Mouse (Mus musculus): ENCODE results near the gene Olfr1423. TPM values are rescaled to one million over a fixed set of nuclear protein-coding genes. Genes with fewer than 3 reads are reported as not detected.

Gene Olfr1423
- polyA plus RNA-seq, 1 experiment from 2014 or later, result not detected

DNA sequence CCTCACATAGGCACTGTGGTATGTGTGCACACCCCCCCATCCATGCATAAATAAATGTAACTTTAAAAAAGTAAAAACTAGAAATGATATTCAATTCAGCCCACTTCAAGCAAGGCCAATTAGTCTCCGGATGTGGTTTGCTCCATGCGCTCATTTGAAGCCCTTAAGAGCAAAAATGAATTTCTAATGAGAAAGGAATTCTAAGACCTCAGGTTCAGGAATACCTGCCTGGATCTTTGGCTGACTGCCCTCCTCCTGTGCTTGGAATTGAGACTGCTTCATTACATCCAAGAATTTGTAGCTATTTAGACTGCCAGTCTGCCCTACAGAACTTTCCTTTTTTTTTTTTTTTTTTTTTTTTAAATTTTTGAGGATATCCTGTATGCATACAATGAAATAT lies 37.5 kb downstream of the Olfr1423 start:
- peaks cover 8% of the 10 kb centered on the region for H3K4me1 ChIP-seq (replicated peaks; ENCODE audit: control insufficient read depth, insufficient read depth, low read length)
- DNase-seq (ENCODE audit: low spot score) (no peak), ATAC-seq (replicated peaks; ENCODE audit: low FRiP score, low TSS enrichment, low read depth) (no peak)
- H3K27ac ChIP-seq (ENCODE audit: low read depth), result no peak overlapping the region
- WGBS, result 87% methylated on average over 2 of the region's 2 CpGs
- no peaks in the 10 kb centered on the region for H3K36me3 ChIP-seq (ENCODE audit: control insufficient read depth, insufficient read depth, low read length)
- no peak overlapping the region for H3K9ac ChIP-seq (ENCODE audit: low read length)
- H3K27me3 ChIP-seq (replicated peaks; ENCODE audit: control insufficient read depth, insufficient read depth, low read length), result no peaks in the 10 kb centered on the region
- H3K9me3 ChIP-seq (ENCODE audit: control insufficient read depth, low read length), result no peaks in the 10 kb centered on the region
- no peak overlapping the region for H3K4me3 ChIP-seq (ENCODE audit: low read depth, low read length)
- no peak overlapping the region for H3K4me2 ChIP-seq (ENCODE audit: low read length)

DNA sequence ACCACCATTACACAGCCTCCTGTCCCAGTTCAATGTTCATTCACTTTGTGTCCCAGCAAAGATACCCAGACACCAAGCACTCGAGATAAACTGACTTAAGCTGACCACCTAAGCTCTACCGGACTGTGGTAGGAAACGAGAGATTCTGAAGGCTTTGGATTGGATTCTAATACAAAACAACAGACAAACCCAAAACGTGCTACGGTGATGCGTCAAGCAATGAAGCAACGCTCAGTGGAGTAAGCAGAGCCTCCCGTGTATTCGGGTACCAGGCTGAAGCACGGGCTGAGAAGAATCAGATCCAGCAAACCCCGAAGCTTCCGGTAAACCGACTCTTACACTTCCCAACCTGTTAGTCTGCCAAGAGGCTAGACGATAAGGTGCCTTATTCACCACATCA lies 38.3 kb downstream of the Olfr1423 start:
- ATAC-seq (replicated peaks; ENCODE audit: low FRiP score, low TSS enrichment, low read depth), result no peak
- peak overlapping the region; percentile 42 for H3K4me2 ChIP-seq (ENCODE audit: low read length)
- 54% methylated on average over 14 of the region's 14 CpGs for WGBS

DNA sequence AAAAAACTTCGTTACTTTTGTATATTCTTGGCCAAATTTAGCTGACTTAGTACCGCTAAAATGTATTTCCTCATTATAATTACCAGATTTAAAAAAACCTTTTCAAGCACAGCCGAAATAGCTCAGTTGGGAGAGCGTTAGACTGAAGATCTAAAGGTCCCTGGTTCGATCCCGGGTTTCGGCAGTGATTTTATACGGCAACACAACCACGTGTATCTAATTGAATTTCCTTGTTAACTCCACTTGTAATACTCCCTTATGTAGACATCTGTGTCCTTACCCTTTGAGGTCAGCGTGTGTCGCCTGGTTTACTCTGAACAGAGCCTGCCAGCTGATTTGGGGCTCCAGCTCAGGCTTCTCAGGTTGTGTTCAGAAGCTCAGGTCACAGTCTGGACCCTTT lies 39.0 kb downstream of the Olfr1423 start:
- ATAC-seq (replicated peaks; ENCODE audit: low FRiP score, low TSS enrichment, low read depth), result peak; percentile 48

More for the DNA sequence above, 38.3 kb downstream of the Olfr1423 start:
- no peaks in the 10 kb centered on the region for H3K36me3 ChIP-seq (ENCODE audit: control insufficient read depth, insufficient read depth, low read length)
- H3K9me3 ChIP-seq (ENCODE audit: control insufficient read depth, low read length), result no peaks in the 10 kb centered on the region
- no peaks in the 10 kb centered on the region for H3K27me3 ChIP-seq (replicated peaks; ENCODE audit: control insufficient read depth, insufficient read depth, low read length)
- H3K4me1 ChIP-seq (replicated peaks; ENCODE audit: control insufficient read depth, insufficient read depth, low read length), result peaks cover 8% of the 10 kb centered on the region
- no peak overlapping the region for H3K27ac ChIP-seq (ENCODE audit: low read depth)
- peak overlapping the region; percentile 13; the same call in 1 of the 2 replicates for H3K4me3 ChIP-seq (ENCODE audit: low read depth, low read length)
- no peak for DNase-seq (ENCODE audit: low spot score)
- no peak overlapping the region for H3K9ac ChIP-seq (ENCODE audit: low read length)

DNA sequence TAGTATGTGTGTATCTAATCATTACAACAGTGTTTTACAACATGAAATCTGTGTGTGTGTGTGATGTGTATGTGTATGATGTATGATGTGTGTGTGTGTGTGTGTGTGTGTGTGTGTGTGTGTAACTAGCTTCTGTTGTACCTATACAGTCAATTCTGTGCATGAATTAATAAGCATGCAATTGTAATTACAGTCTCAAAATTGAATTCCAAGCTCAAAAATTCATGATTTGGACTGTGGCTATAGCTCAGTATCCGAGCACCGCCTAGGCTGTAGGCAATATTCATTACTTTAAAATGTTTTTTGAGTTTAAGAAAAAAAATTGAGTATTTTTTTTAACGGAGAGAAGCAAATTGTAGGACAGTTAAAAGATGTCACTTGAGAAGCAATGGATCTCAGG lies 39.4 kb downstream of the Olfr1423 start:
- no peak overlapping the region for H3K27ac ChIP-seq (ENCODE audit: low read depth)
- H3K9ac ChIP-seq (ENCODE audit: low read length), result no peak overlapping the region
- no peaks in the 10 kb centered on the region for H3K9me3 ChIP-seq (ENCODE audit: control insufficient read depth, low read length)
- WGBS, result 27% methylated on average over 3 of the region's 3 CpGs
- DNase-seq (ENCODE audit: low spot score), result no peak
- no peaks in the 10 kb centered on the region for H3K27me3 ChIP-seq (replicated peaks; ENCODE audit: control insufficient read depth, insufficient read depth, low read length)
- peak overlapping the region; percentile 42; the same call in 1 of the 2 replicates for H3K4me2 ChIP-seq (ENCODE audit: low read length)
- no peaks in the 10 kb centered on the region for H3K36me3 ChIP-seq (ENCODE audit: control insufficient read depth, insufficient read depth, low read length)
- ATAC-seq (replicated peaks; ENCODE audit: low FRiP score, low TSS enrichment, low read depth), result no peak
- peak overlapping the region; percentile 13; the same call in 1 of the 2 replicates for H3K4me3 ChIP-seq (ENCODE audit: low read depth, low read length)
- H3K4me1 ChIP-seq (replicated peaks; ENCODE audit: control insufficient read depth, insufficient read depth, low read length), result peaks cover 6% of the 10 kb centered on the region

More for the DNA sequence above, 39.0 kb downstream of the Olfr1423 start:
- DNase-seq (ENCODE audit: low spot score), result peak; percentile 84
- Histone ChIP-seq H3K27ac (ENCODE audit: low read depth) (no peak overlapping the region), H3K4me2 (ENCODE audit: low read length) (peak overlapping the region; percentile 42), H3K27me3 (replicated peaks; ENCODE audit: control insufficient read depth, insufficient read depth, low read length) (no peaks in the 10 kb centered on the region), H3K4me1 (replicated peaks; ENCODE audit: control insufficient read depth, insufficient read depth, low read length) (peaks cover 8% of the 10 kb centered on the region), H3K9ac (ENCODE audit: low read length) (no peak overlapping the region), H3K36me3 (ENCODE audit: control insufficient read depth, insufficient read depth, low read length) (no peaks in the 10 kb centered on the region), H3K4me3 (ENCODE audit: low read depth, low read length) (peak overlapping the region; percentile 13; the same call in 1 of the 2 replicates), H3K9me3 (ENCODE audit: control insufficient read depth, low read length) (no peaks in the 10 kb centered on the region)
- 5% methylated on average over 11 of the region's 11 CpGs for WGBS

DNA sequence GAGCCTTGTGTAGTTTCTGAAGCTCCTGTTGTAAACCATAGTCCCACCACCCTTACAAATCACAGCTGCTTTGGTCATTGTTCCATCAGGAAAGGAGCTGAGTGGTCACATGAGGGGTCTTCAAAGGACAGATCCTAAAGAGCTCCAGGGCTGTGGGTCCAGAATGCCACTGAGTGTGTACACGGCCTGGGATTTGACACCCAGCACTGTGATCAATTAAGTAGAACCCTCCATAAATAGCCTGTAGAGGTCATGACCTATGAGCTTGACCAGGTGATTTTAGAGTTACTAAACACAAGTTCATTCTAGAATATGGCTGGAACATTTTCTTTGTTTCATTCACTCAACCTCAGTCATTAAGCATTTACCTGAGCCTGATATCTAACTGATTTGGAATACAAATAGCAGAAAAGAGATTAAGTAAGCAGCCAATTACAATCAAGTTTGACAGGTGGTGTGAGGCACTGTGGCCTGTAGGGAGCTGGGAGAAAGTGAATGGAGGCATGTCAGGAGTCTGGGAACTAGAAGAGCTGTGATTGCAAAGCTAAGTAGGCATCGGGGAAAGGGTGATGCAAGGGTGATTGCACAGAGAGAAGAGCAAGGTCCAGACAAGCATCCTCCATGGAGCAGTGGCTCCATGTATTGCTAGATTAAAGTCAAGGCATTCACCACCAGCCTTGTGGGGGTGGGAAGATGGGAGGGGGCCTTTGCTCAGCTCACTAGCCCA lies 45.2 kb downstream of the Olfr1423 start:
- Histone ChIP-seq H3K27ac (ENCODE audit: low read depth) (no peak overlapping the region), H3K27me3 (replicated peaks; ENCODE audit: control insufficient read depth, insufficient read depth, low read length) (no peaks in the 10 kb centered on the region), H3K36me3 (ENCODE audit: control insufficient read depth, insufficient read depth, low read length) (peaks cover 44% of the 10 kb centered on the region), H3K4me3 (ENCODE audit: low read depth, low read length) (no peak overlapping the region), H3K4me1 (replicated peaks; ENCODE audit: control insufficient read depth, insufficient read depth, low read length) (no peaks in the 10 kb centered on the region), H3K4me2 (ENCODE audit: low read length) (no peak overlapping the region), H3K9ac (ENCODE audit: low read length) (no peak overlapping the region), H3K9me3 (ENCODE audit: control insufficient read depth, low read length) (no peaks in the 10 kb centered on the region)
- WGBS, result 57% methylated on average over 2 of the region's 2 CpGs
- ATAC-seq (replicated peaks; ENCODE audit: low FRiP score, low TSS enrichment, low read depth) (no peak; the same call in 1 of the 2 replicates), DNase-seq (ENCODE audit: low spot score) (no peak)

DNA sequence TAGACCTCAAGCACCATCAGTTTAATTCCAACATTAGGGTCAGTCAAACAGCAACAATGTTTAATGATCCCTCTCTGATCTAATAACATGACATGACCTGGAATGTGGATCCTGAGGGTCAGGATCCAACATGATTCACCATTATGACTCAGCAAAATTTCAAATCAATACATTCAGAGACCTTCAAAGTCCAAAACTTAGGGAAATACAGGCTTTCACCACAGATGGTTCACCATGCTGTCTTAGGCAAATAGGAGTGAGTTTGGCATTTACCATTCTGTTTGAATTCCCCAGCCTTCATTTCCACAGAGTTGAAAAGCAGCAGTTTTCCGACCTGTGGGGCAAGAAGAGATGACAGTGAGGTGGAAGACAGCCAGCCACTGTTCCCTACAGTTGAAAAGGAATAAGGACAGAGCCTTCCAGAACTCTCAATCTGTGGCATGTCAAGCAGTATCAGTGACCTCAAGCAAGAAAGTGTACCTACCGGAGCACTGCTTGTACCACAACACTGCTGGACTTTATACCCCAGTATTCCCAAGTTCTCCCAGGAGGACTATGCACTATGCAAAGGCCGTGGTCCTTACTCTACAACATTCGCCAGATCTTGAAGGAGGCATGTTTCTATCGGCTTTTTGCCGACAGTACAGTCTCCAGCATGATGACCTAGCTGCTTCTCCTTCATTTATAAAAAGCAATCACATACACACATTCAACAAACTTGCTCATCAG lies 46.2 kb downstream of the Olfr1423 start:
- Histone ChIP-seq H3K36me3 (ENCODE audit: control insufficient read depth, insufficient read depth, low read length) (peaks cover 54% of the 10 kb centered on the region), H3K27ac (ENCODE audit: low read depth) (no peak overlapping the region)

DNA sequence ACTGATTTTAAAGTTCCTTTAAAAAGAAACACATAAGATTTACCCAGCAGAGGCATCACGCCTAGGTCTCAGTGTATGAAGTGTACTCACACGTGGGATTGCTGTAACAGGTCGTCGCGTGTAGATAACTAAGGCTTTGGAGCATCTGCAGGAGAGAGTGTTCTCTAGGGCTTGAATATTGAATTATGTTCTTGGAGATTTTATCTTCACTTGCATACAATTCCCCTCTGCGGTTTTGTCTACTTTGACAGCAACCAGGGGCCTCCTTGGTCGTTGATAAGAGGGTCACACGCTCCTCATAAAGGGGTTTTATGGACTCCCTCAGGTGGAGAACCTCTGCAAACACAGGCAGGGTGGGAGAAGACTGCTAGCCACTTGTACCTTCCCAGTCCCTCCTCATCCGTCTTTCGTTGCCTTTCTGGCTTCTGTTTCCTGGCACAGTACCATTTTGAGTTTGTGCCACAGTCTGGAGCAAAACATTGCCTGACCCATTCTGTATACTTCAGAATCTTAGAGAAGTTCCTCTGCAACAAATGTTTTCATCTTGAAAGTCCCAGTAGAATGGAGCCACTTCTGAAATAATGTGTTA lies 48.6 kb downstream of the Olfr1423 start:
- H3K4me3 ChIP-seq (ENCODE audit: low read depth, low read length), result no peak overlapping the region
- no peak for DNase-seq (ENCODE audit: low spot score)
- 84% methylated on average over 10 of the region's 10 CpGs for WGBS
- H3K9me3 ChIP-seq (ENCODE audit: control insufficient read depth, low read length), result no peaks in the 10 kb centered on the region
- H3K9ac ChIP-seq (ENCODE audit: low read length), result no peak overlapping the region
- H3K27ac ChIP-seq (ENCODE audit: low read depth), result no peak overlapping the region
- no peaks in the 10 kb centered on the region for H3K4me1 ChIP-seq (replicated peaks; ENCODE audit: control insufficient read depth, insufficient read depth, low read length)
- H3K36me3 ChIP-seq (ENCODE audit: control insufficient read depth, insufficient read depth, low read length), result peaks cover 77% of the 10 kb centered on the region
- no peak overlapping the region for H3K4me2 ChIP-seq (ENCODE audit: low read length)
- H3K27me3 ChIP-seq (replicated peaks; ENCODE audit: control insufficient read depth, insufficient read depth, low read length), result no peaks in the 10 kb centered on the region
- no peak for ATAC-seq (replicated peaks; ENCODE audit: low FRiP score, low TSS enrichment, low read depth)

More for the DNA sequence above, 46.2 kb downstream of the Olfr1423 start:
- H3K27me3 ChIP-seq (replicated peaks; ENCODE audit: control insufficient read depth, insufficient read depth, low read length), result no peaks in the 10 kb centered on the region
- no peaks in the 10 kb centered on the region for H3K9me3 ChIP-seq (ENCODE audit: control insufficient read depth, low read length)
- H3K9ac ChIP-seq (ENCODE audit: low read length), result no peak overlapping the region
- no peak overlapping the region for H3K4me3 ChIP-seq (ENCODE audit: low read depth, low read length)
- 92% methylated on average over 6 of the region's 6 CpGs for WGBS
- no peak for ATAC-seq (replicated peaks; ENCODE audit: low FRiP score, low TSS enrichment, low read depth)
- DNase-seq (ENCODE audit: low spot score), result no peak
- no peak overlapping the region for H3K4me2 ChIP-seq (ENCODE audit: low read length)
- H3K4me1 ChIP-seq (replicated peaks; ENCODE audit: control insufficient read depth, insufficient read depth, low read length), result no peaks in the 10 kb centered on the region

DNA sequence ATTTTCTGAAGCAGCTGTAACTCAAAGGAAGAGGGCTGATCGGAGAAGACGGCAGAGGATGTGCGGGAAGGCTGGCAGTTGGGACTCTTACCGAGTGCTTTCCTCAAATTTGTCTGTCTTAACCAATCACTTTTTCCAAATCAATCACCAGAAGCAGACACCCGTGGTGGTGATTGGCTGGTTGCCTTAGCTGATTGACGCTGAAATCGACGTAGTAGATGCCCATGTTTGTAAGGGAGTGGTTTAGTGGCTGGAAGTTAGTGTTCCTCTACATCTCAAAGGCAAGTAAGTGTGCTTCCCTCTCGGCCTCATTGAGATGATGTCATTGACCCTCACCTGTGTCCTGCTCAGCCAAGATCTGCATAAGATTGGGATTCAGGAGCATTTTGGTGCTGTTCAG lies 49.1 kb downstream of the Olfr1423 start:
- WGBS, result 94% methylated on average over 9 of the region's 9 CpGs
- H3K36me3 ChIP-seq (ENCODE audit: control insufficient read depth, insufficient read depth, low read length), result peaks cover 82% of the 10 kb centered on the region

More for the DNA sequence above, 49.1 kb downstream of the Olfr1423 start:
- Histone ChIP-seq H3K27me3 (replicated peaks; ENCODE audit: control insufficient read depth, insufficient read depth, low read length) (no peaks in the 10 kb centered on the region), H3K9me3 (ENCODE audit: control insufficient read depth, low read length) (no peaks in the 10 kb centered on the region), H3K4me2 (ENCODE audit: low read length) (no peak overlapping the region), H3K9ac (ENCODE audit: low read length) (no peak overlapping the region), H3K4me1 (replicated peaks; ENCODE audit: control insufficient read depth, insufficient read depth, low read length) (no peaks in the 10 kb centered on the region), H3K27ac (ENCODE audit: low read depth) (no peak overlapping the region), H3K4me3 (ENCODE audit: low read depth, low read length) (no peak overlapping the region)
- DNase-seq (ENCODE audit: low spot score) (no peak), ATAC-seq (replicated peaks; ENCODE audit: low FRiP score, low TSS enrichment, low read depth) (no peak)

Measured in intestine, embryonic 14.5 days (tissue).